Mouse (Mus musculus) lung, embryonic 15.5 days (tissue): ENCODE measurements at regions not wholly inside any gene's neighbourhood (a gene's known extent, or its start where the extent isn't known, plus 50 kb on each side); places are given as distances from the start of the nearest gene placed in this dataset.
"Not testable (repeated sequence)": the region's sequence is repeated elsewhere in the genome, so short reads cannot be mapped to it uniquely, and the experiment has no call there.

Source experiments
- ATAC-seq: fragments of 200-750 bp; cut with Nextera tagmentation; 2 replicates; pipeline ENCODE4 v1.8.0; 2017; ENCODE audit warnings: moderate number of reproducible peaks, borderline replicate concordance; ENCODE audit not compliant: low FRiP score, low TSS enrichment; ENCODE audit errors: extremely low read depth
- H3K27ac ChIP-seq: fragments of 300-500 bp; sonication (generic); 2 replicates; pipeline ENCODE4 v1.5.1; 2015; ENCODE audit warnings: moderate library complexity, mild to moderate bottlenecking, inconsistent platforms
- H3K27me3 ChIP-seq: fragments of 300-500 bp; sonication (generic); 2 replicates; pipeline ENCODE4 v1.6.1; 2015; ENCODE audit warnings: inconsistent platforms
- H3K36me3 ChIP-seq: fragments of 300-500 bp; sonication (generic); 2 replicates; pipeline ENCODE4 v1.6.1; 2015; ENCODE audit warnings: inconsistent platforms
- H3K4me1 ChIP-seq: fragments of 300-500 bp; sonication (generic); 2 replicates; pipeline ENCODE4 v1.6.1; 2015; ENCODE audit warnings: inconsistent platforms
- H3K4me2 ChIP-seq: fragments of 300-500 bp; sonication (generic); 2 replicates; pipeline ENCODE4 v1.6.1; 2015; ENCODE audit warnings: inconsistent platforms, mild to moderate bottlenecking, moderate library complexity
- H3K4me3 ChIP-seq: fragments of 300-500 bp; sonication (generic); 2 replicates; pipeline ENCODE4 v1.5.1; 2015; ENCODE audit warnings: mild to moderate bottlenecking, inconsistent platforms
- H3K9ac ChIP-seq: fragments of 300-500 bp; sonication (generic); 2 replicates; pipeline ENCODE4 v1.6.1; 2015; ENCODE audit warnings: inconsistent platforms
- H3K9me3 ChIP-seq: fragments of 300-500 bp; sonication (generic); 2 replicates; pipeline ENCODE4 v1.6.1; 2016; ENCODE audit warnings: inconsistent platforms
- WGBS: fragments of 180-500 bp; shearing (Covaris S2); methylation state at CpG from one replicate; pipeline ENCODE4 v1.1.7; 2015; 5-methylcytosine and 5-hydroxymethylcytosine counted together

DNA sequence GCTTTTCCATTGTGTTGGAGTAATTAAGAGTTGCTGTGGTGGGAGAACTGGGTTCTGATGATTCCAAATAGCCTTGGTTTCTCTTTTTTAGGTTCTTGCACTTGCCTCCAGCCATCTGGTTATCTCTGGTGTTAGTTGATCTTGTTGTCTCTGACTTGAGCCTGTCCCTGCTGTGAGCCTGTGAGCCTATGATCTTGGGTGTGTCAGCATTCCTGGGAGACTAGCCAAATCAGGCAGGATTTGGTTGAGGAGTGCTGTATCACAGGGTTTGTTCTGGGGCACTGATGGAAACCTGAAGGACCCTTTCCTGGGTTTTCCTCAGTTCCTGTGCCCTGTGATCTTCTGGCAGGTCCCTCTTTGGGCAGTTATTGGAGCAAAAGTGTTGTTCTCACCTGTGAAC, 406.8 kb upstream of the Ppp6c start:
- Histone ChIP-seq H3K9ac (no peak overlapping the region), H3K4me2 (no peak overlapping the region), H3K9me3 (no peaks in the 10 kb centered on the region), H3K4me3 (no peak overlapping the region), H3K27ac (no peak overlapping the region), H3K27me3 (no peaks in the 10 kb centered on the region), H3K4me1 (no peaks in the 10 kb centered on the region), H3K36me3 (no peaks in the 10 kb centered on the region)
- no peak for ATAC-seq

DNA sequence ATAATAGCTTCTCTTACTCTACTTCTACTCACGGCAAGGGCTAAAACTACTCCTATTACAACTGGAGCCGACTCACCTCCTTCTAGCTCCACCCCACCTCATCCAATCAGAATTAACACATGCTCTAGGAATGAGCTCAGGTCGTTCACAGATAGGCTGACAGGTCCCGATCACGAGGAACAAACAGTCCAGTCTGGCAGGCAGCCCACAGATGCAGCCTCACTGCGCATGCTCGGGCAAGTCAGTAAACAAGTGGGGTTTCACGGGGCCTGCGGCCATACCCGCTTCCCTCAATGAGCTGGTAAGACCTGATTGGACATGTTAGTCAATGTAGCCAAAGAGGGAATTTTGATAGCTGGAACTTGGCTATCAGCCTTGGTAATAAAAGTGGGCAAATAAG, 388.0 kb upstream of the Ppp6c start:
- ATAC-seq, result no peak

GRCm38 (mm10) chr2:39612809-39613208, 386.6 kb upstream of the Ppp6c start:
- H3K27ac ChIP-seq, result no peak overlapping the region

More for the DNA sequence above, 388.0 kb upstream of the Ppp6c start:
- Histone ChIP-seq H3K4me1 (no peaks in the 10 kb centered on the region), H3K36me3 (no peaks in the 10 kb centered on the region), H3K9me3 (no peaks in the 10 kb centered on the region), H3K27ac (no peak overlapping the region), H3K9ac (no peak overlapping the region), H3K4me2 (no peak overlapping the region), H3K27me3 (no peaks in the 10 kb centered on the region), H3K4me3 (no peak overlapping the region)
- 69% methylated on average over 10 of the region's 10 CpGs for WGBS

GRCm38 (mm10) chr2:39612236-39612635, 386.0 kb upstream of the Ppp6c start:
- no peaks in the 10 kb centered on the region for H3K9me3 ChIP-seq
- H3K4me2 ChIP-seq, result no peak overlapping the region
- H3K27ac ChIP-seq, result no peak overlapping the region
- WGBS, result 80% methylated on average over 2 of the region's 2 CpGs
- H3K36me3 ChIP-seq, result no peaks in the 10 kb centered on the region
- H3K4me1 ChIP-seq, result no peaks in the 10 kb centered on the region
- ATAC-seq, result no peak
- no peak overlapping the region for H3K4me3 ChIP-seq
- H3K9ac ChIP-seq, result no peak overlapping the region
- H3K27me3 ChIP-seq, result no peaks in the 10 kb centered on the region

More at GRCm38 (mm10) chr2:39612809-39613208, 386.6 kb upstream of the Ppp6c start:
- WGBS, result 75% methylated on average over 1 of the region's 1 CpGs
- Histone ChIP-seq H3K9ac (no peak overlapping the region), H3K9me3 (no peaks in the 10 kb centered on the region), H3K4me2 (no peak overlapping the region), H3K4me1 (no peaks in the 10 kb centered on the region), H3K36me3 (no peaks in the 10 kb centered on the region), H3K4me3 (no peak overlapping the region), H3K27me3 (no peaks in the 10 kb centered on the region)
- no peak for ATAC-seq

- Histone ChIP-seq H3K9ac (no peak overlapping the region), H3K36me3 (no peaks in the 10 kb centered on the region), H3K4me1 (no peaks in the 10 kb centered on the region), H3K4me2 (no peak overlapping the region), H3K27ac (no peak overlapping the region), H3K4me3 (no peak overlapping the region), H3K9me3 (no peaks in the 10 kb centered on the region), H3K27me3 (no peaks in the 10 kb centered on the region)
- ATAC-seq, result no peak
Measured at GRCm38 (mm10) chr2:39602256-39602655, 376.0 kb upstream of the Ppp6c start.

DNA sequence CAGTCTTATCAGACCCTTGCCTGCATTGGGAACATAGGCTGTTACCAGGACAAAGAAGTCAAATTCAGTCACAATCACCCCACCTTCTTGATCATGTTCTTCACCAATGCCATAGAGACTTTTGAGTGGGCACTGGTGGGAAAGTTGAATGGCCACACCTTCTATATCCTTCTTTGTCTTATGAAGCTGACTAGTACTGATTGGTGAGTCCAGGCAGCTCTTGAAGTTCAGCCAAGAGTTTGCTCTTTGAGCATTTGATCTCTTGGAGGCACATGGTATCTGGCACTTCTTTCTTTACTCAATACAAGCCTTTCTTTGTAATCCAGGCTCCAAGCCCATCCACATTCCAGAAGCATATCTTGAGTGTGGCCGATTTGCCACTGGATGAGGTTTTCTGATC, 331.9 kb upstream of the Ppp6c start:
- H3K4me2 ChIP-seq, result no peak overlapping the region
- no peak overlapping the region for H3K4me3 ChIP-seq
- no peak overlapping the region for H3K9ac ChIP-seq
- H3K27me3 ChIP-seq, result no peaks in the 10 kb centered on the region
- WGBS, result 50% methylated on average over 1 of the region's 1 CpGs
- no peaks in the 10 kb centered on the region for H3K36me3 ChIP-seq
- H3K9me3 ChIP-seq, result no peaks in the 10 kb centered on the region
- no peak overlapping the region for H3K27ac ChIP-seq
- ATAC-seq, result peak; percentile 62; the same call in 1 of the 2 replicates
- no peaks in the 10 kb centered on the region for H3K4me1 ChIP-seq

GRCm38 (mm10) chr2:39507984-39508383, 281.7 kb upstream of the Ppp6c start:
- Histone ChIP-seq H3K4me2 (no peak overlapping the region), H3K4me1 (no peaks in the 10 kb centered on the region), H3K27ac (no peak overlapping the region), H3K9me3 (no peaks in the 10 kb centered on the region), H3K27me3 (no peaks in the 10 kb centered on the region), H3K36me3 (no peaks in the 10 kb centered on the region), H3K4me3 (no peak overlapping the region), H3K9ac (no peak overlapping the region)
- no peak for ATAC-seq
- WGBS, result 85% methylated on average over 2 of the region's 2 CpGs

DNA sequence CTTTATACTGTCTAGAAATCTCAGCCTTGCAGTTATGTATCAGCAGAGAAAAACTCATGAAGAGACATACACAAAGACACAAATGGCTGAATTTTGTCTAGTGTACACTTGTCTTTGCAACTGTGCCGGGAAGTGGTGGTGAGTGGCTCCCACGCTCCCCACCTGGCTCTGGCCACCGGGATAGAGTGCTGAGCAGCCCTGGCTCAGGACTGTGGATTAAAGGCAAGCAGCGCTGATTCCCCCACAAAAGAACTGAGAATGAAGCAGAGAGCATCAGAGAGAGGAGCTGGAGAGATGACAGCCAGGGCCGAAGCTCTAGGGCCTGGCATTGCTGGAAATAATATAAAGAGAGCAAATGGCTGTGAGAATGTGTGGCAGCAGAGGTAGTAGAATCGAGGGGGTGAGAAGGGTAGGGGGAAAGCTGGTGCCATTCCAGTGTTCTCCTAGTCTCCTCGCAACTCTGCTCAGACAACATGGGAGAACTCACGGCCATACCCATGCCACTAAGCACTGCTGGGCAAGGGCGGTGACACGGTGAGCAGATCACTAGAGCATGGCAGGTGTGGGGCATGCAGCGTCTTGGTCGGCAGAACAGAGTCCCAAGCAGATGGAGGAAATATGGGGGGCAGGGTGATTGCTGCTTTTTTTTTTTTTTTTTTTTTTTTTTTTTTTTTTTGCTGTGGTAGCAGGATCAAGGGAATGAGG, 257.1 kb upstream of the Ppp6c start:
- Histone ChIP-seq H3K27me3 (no peaks in the 10 kb centered on the region), H3K36me3 (no peaks in the 10 kb centered on the region), H3K9me3 (no peaks in the 10 kb centered on the region), H3K4me2 (no peak overlapping the region), H3K4me3 (no peak overlapping the region), H3K9ac (no peak overlapping the region), H3K27ac (no peak overlapping the region), H3K4me1 (no peaks in the 10 kb centered on the region)
- WGBS, result 58% methylated on average over 12 of the region's 12 CpGs
- ATAC-seq, result no peak

- H3K4me1 ChIP-seq, result no peaks in the 10 kb centered on the region
- H3K27me3 ChIP-seq, result no peaks in the 10 kb centered on the region
- H3K4me2 ChIP-seq, result no peak overlapping the region
- H3K27ac ChIP-seq, result no peak overlapping the region
- no peak for ATAC-seq
- no peak overlapping the region for H3K9ac ChIP-seq
- no peaks in the 10 kb centered on the region for H3K9me3 ChIP-seq
- H3K4me3 ChIP-seq, result no peak overlapping the region
- H3K36me3 ChIP-seq, result no peaks in the 10 kb centered on the region
- WGBS, result 66% methylated on average over 2 of the region's 2 CpGs
Measured at GRCm38 (mm10) chr2:39482608-39483007, 256.4 kb upstream of the Ppp6c start.

DNA sequence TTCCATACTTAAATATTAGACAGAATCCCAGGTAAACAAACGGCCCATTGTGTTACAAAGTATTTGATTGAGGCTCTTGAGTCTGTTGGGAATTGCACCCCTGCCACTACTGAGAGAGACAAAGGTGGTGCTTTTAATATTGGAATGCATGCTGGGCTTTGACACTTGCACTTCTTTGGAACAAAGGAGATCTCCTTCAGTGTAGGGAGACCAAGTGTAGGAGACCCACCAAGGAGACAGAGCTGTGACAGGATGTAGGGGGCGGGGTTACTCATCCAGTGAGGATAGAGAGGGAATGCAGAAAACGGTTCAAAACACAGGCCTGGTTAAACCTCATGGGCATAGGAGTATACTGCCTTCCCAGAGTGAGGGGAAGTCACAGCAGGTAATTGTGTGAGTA, 254.0 kb upstream of the Ppp6c start:
- ATAC-seq, result no peak
- Histone ChIP-seq H3K4me1 (no peaks in the 10 kb centered on the region), H3K4me3 (no peak overlapping the region), H3K4me2 (no peak overlapping the region), H3K9me3 (no peaks in the 10 kb centered on the region), H3K36me3 (no peaks in the 10 kb centered on the region), H3K9ac (no peak overlapping the region), H3K27me3 (no peaks in the 10 kb centered on the region), H3K27ac (no peak overlapping the region)
- 52% methylated on average over 3 of the region's 3 CpGs for WGBS

- ATAC-seq, H3K4me3 ChIP-seq, H3K9ac ChIP-seq, H3K27ac ChIP-seq, H3K9me3 ChIP-seq, H3K36me3 ChIP-seq, H3K27me3 ChIP-seq, H3K4me2 ChIP-seq, H3K4me1 ChIP-seq: not testable (repeated sequence)
Measured at GRCm38 (mm10) chr2:39472925-39473324, 246.7 kb upstream of the Ppp6c start.
